Mouse (Mus musculus): ENCODE data around the gene 2010109A12Rik.

The 2010109A12Rik gene

GRCm38 (mm10) chr5:93206109-93207005, at the start of gene 2010109A12Rik, which contains the start of gene Ccni:
2010109A12Rik (plus strand) TSS chr5:93206518.
Ccni (minus strand) TSS chr5:93206495.
- peak; percentile 98 for DNase-seq

DNA sequence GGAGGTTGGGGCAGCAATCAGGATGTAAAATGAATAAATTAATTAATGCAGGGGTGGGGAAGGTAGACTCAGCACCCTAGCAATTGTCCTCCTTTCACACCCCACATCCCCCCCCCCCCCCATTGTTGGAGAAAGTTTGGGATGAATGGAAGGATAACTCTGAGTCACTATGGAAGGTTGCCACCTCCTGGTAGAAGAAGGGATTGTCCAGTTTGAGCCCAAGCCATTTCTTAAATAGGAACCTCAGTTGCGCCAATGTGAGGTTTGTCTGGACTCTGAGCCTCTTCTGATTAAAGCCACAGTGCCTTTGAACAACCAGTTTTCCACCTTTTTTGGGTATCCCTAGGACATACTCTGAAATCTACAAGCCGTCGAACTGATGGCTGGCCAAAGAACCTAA, 42.8 kb upstream of the 2010109A12Rik start:
- DNase-seq = peak; percentile 71

GRCm38 (mm10) chr5:93167919-93168516, 38.3 kb upstream of the 2010109A12Rik start:
- no peak for DNase-seq

- no peak for DNase-seq
Measured at GRCm38 (mm10) chr5:93168654-93169053, 37.7 kb upstream of the 2010109A12Rik start.

DNA sequence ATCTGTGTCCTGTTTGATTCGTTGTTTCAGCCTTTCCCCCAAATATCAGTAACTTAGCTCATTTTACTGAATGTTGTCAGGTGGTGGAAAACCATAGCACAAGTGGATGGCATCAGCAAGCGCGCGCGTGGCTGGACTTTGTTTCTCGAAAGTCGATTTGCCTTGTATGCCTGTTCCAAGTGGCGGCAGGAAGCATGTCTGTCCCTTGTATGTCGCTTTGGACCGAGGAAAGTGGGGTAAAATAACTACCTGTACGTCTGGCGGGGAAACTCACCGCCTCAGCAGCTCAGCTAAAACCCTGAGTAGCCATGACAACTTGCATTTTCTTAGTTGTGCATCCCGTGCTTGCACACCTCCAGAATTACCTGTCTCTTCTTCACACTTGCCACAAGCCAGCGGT, 34.9 kb upstream of the 2010109A12Rik start:
- DNase-seq = no peak

GRCm38 (mm10) chr5:93172536-93172935, 33.8 kb upstream of the 2010109A12Rik start:
- no peak for DNase-seq

DNA sequence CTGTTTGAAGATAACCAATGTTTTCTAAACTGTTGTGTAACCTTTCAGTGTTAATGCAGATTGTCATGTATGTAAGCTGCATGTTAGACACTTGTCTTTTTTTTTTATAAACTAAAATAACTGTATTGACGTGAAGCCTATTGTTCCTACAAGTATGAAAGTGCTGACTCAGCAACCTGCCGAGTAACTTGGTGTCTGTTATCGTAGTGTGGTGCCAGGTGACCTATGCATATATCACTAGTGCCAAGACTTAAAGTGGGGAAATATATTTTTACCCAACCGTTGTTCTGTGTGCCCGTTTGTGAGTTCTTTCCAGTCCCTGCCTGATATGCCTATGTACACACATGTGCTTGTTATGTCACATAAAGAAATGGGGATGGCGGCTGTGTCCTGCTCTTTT, 31.6 kb upstream of the 2010109A12Rik start:
- DNase-seq = no peak

DNA sequence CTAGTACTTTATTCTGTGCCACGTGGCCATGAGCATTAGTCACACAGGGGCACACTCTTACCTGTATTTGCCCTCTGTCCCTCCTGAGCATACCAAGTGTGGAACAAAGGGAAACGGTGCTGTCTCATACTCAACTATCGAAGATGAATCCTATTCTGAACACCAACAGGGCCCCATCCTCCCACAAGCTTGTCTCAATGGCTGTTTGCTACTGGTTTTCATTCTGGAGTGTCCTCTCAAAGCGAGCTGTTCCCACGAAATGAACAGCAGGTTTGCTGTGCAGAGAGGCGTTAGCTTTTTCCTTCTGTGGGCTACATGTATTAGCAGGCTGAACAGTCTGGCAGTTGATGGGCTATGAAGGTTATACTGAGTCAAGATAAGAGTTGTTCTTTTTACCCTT, 27.7 kb upstream of the 2010109A12Rik start:
- DNase-seq = no peak

DNA sequence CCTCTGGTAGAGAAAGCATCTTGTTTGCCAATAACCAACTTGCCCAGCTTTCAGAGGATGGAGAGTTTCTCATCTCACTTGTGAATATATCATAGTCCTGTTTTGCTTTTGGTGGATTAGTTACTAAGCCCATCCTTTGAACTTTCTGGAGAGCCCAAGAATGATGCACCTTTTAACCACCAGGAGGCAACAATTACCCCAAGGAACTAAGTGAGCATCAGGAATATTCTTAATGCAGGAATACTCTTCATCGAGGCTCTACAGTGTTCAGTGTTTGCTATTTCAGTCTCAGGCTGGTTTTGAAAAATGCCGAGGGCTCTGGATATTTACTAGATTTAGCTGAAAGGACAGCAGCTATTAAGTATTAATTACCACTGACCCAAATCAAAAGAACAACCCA, 26.1 kb upstream of the 2010109A12Rik start:
- peak; percentile 38 for DNase-seq

DNA sequence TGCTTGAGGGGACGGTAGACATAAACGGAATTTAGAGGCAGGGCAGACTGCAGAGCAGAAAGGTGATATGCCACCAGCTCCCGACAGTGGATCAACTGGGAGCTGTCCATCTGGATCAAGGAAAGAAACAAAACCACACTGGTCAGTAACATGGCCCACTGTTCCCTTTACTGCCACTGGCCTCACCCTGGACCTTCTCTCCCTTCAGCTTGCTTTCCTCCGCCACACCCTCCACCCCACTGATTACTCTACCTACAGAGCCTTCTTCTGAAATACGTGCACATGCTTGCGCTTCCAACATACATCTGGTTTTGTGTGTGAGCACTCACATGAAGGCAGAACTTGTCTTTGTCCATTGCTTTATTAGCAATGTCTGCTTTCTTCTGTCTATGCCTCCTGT, 23.0 kb upstream of the 2010109A12Rik start:
- DNase-seq = no peak

DNA sequence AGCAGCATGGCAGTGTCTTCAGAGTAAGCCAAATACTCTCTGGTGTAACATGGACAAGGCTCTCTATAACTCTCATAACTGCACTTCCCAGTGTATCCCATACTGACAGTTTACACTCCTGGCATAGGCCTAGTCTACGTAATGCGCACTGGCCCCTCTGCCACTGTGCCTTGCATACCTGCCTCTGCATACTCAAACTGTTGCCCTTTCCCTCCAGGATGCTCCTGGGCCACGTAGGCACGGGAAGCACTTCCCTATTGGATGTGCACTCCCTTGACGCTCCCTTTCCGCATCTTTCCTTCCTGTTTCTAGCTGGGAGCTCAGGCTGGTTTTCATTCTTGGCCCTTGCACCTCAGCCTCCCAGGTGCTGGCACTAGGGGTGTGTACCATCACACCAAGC, 21.8 kb upstream of the 2010109A12Rik start:
- no peak for DNase-seq

- DNase-seq = no peak
Measured at GRCm38 (mm10) chr5:93189607-93190006, 16.7 kb upstream of the 2010109A12Rik start.

DNA sequence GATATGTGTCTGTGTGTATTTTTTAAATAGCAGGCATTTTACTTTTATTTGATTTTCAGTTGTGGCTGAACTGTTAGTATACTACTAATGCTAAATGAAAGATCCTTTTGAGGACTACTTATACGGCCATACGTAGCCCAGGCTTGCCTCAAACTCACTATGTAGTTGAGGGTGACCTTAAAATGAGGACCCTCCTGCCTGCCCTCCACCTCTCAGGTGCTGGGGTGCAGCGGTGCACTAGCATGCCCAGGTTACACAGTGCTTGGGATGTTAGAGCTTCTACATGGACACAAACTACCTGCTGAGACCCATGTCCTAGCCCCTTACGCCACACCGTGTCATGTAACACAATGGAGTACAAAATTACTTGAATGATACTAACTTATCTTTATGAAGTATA, 15.9 kb upstream of the 2010109A12Rik start:
- DNase-seq = no peak

DNA sequence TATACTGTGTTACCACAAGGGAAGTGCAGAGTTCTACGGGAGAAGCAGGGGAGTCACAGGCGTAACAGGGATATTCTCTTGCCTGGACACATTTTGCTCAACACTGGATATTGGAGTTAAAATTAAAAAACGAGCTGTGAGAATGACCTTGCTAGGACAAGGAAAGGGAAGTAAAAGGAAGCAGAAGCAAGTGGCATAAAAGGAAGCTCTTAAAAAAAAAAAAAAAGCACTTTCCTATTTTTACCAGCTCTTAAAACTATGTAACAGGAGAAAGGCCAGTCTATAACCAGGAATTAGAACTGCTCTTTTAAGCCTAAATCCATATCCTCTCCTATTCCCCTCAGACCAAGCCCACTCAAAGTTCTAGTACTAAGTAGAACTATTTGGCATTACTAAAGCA, 8.1 kb upstream of the 2010109A12Rik start:
- no peak for DNase-seq

DNA sequence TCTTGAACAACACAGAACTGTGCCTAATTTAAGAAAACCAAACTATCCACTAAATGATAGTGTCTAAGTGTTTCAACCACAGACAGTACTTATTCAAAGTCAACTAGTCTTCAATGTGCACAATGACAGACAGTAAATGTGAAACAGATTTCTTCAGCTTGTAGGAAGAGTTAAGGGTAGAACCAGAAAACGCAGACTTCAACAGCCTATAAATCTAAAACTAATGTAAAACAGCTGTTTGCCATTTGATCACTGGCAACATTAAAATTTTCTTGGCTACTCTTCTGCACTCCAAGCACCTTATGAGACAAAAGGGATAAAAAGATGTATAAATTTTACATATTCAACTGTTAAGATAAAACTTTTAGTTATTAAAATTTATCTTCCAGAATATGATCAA, 5.1 kb upstream of the 2010109A12Rik start:
- no peak for DNase-seq

DNA sequence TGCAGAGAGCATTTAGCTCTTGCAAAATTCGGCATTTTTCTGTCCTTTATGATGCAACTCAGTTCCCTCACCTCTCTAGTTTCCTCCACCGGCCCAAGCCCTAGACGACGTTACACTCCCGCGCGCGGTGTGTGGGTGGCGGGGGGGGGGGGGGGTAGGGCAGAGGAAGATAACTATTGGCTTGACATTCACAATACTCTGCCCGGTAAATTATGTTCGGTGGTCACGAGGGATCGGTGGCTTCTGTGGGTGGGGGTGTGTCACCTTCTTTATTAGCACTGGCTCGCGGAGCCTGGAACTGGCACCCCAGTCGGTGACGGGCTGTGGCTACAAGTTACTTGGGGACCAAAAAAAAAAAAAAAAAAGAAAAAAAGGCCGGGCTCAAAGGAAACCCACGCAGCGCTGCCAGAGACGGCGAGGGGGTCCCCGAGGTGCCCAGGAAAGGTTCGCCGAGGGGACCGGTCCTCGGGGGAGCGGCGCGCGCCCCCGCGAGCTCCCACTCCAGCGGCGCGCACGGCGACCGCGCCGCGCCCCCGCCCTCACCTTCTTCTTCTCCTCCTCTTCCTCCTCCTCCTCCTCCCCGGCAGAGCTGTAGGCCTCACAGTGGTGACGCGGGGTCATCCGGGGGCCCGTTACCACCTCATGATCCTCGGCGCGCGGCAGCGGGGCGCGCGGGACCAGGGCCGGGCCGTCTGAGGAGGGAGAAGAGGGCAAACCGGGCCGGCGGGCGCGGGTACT, 778 bp upstream of the 2010109A12Rik start:
- DNase-seq = peak; percentile 71

- no peak for DNase-seq
Measured at GRCm38 (mm10) chr5:93207006-93207348, 659 bp downstream of the 2010109A12Rik start.

DNA sequence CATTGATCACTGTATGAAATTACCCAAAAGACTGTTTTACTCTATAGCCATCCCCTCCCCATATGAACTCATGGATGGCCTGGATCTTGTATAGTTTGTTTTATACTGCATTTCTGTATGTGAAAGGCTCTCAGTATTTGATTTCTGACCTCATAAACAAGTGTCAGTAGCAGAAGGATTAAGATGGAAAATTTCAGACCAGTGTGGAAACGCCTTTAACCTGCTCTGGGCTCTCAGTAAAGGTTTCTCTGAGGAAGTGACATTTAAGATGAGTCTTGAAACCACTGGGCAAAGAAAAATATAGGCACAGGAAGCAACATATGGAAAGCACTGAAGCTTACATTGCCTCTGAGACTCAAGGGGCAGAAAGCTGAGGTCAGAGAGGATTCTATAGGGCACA, 1.2 kb downstream of the 2010109A12Rik start:
- DNase-seq = no peak

GRCm38 (mm10) chr5:93218375-93218774, 12.1 kb downstream of the 2010109A12Rik start:
- DNase-seq = no peak

DNA sequence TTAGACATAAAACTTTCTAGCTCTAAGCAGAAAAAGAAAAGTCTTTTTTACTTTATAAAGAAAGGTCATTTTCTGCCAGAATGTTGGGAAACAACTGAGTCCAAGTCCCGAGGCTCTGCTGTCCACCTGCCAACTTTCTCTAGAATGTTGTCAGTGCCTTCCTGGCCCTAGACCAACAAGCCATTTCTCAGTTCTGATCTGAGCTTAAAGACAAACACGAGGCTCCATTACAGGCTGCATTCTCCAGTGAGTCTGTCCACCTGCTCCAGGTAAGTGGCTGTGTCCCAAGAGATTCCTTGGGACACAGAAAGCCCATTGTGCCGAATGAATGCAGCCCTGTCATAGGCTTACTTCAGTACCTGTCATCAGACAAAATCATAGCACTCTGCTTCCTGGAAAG, 15.3 kb downstream of the 2010109A12Rik start:
- no peak for DNase-seq

- DNase-seq = no peak
Measured at GRCm38 (mm10) chr5:93224549-93224948, 18.2 kb downstream of the 2010109A12Rik start.

DNA sequence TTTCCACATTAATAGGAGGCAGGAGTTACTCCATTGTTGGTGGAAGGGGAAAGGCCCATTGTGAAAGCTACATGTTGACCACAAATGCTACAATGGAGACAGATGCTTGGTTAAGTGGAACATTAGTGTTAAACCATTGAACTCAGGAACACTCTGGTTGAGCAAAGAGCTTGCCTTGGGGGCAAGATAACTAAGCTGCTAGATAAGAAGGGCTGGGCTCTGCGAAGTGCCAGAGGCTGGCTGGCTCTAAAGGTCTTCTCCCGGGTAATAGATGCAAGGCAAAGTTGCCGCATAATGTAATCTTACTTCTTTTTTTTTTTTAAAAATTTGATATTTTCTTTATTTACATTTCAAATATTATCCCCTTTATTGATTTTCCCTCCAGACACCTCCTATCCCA, 20.8 kb downstream of the 2010109A12Rik start:
- no peak for DNase-seq

DNA sequence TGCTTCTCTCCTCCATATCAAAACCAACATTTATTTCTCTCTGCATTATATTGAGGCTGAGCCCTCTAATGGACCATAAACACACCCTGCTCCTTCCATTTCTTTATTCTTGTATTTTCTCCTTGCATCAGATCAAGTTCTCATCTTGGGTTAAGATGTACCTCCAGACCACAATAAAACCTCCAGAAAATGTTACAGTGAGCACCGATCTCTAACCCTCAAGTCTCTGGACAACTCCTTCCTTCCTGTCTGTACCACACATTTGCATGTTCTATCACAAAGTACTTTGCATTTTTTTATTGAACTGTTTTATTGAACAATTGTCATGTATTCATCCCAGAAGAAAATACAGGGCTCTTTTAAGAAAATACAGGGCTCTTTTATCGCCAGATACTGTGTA, 23.2 kb downstream of the 2010109A12Rik start:
- DNase-seq = no peak

- no peak for DNase-seq
Measured at GRCm38 (mm10) chr5:93231721-93232120, 25.4 kb downstream of the 2010109A12Rik start.
